Mouse (Mus musculus): ENCODE results near the gene Mc3r.

Mc3r gene

DNA sequence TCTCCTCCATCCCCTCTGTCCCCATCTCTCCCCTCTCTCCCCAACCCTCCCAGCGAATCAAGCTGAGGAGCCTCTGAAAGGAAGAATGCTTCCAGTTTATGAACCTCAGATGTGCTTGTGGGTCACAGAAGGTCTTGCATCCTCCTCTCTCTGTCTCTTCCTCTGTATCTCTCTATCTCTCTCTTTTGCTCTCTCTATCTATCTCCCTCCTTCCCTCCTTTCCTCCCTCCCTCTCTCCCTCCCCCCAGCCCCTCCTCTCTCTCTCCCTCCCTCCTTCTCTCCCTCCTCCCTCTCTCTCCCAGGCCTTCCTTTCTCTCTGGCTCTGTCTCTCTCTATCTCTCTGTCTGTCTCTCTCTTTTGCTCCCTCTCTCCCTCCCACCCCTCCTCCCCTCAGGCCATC is 50.2 kb downstream of the Mc3r start:
- no peak for DNase-seq (ENCODE audit: low read depth, low spot score)

DNA sequence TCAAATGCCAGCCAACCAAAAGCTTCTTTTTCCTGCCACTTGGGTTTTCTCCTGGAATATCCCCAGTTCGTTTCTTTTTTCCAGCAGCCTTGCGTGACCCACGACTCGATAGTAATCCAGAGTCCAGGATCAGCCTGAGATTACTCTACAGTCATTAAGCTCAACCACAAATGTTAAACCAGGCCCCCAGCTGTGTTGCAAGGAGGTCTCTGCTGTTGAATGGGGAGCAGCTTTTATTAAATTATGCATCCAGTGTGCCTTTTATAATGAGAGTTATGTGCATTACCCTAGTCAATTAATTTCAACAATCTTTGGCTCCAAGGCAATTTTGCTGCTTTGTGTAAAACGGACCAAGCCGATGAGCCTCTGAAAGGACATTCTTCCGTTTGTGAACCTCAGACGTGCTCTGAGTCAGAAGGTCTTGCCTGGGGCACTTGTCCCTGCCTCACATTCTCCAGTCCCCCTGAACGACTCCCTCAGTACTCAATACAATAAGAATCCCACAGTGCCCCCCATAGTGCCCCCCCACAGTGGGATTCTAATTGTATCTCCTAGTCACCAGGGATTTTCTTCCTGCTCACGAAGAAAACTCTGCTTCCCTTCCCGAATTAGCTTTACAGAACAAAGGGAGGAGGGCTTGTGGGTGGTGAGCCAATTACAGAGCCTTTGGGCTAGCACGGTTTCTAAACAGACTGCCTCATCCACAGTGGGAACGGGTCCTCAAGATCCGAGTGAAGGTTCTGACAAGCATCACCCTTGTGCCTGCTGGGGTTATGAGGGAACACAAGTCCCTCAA is 51.0 kb downstream of the Mc3r start:
- no peak for DNase-seq (ENCODE audit: low read depth, low spot score)
